Mouse (Mus musculus): ENCODE measurements at regions not wholly inside any gene's neighbourhood (a gene's known extent, or its start where the extent isn't known, plus 50 kb on each side); places are given as distances from the start of the nearest gene placed in this dataset.

- no peak for TF ChIP-seq POLR2A (IDR thresholded peaks at IDR 0.05; ENCODE audit: low read depth, low read length)
- no peak for TF ChIP-seq CTCF (conservative IDR thresholded peaks at IDR 0.05; ENCODE audit: insufficient read depth, insufficient read length, low read depth, low read length)
Observed at GRCm38 (mm10) chr16:86547465-86548043, 645.9 kb upstream of the Adamts5 start.

All from kidney, adult 2 months (tissue).